24 mouse cellular contexts compared by ENCODE assay signal in the genomic region with DNA sequence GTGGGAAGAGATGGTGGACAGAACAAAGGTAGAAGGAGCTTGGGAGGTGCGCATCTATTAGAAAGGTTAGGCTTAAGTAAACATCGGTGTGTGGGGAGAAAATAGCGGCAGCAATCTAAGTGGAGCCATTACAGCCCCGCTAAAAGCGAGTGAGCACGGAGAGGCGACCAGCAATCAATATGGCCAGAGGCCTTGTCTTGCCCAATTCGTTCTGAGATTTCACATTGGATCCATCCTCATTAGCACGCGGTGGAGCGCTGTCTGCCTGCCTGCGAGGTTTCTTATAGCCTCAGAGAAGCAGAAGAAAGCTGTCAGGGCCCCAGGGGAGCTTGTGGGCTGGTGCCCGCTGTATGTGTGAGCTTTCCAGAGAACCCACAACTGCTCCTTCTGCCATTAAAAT. TPM values are rescaled to one million over a fixed set of nuclear protein-coding genes. Genes with fewer than 3 reads are reported as not detected.
DNase-seq lines count a peak whose midpoint lies in the region; ATAC-seq and TF ChIP-seq lines count a peak whose summit lies in the region.
"Had no signal": no experiment of that assay in that cellular context is flagged by ENCODE, and none has a peak within 500 bp of the region (broad histone marks: within the 10 kb centered on the region; RNA-seq: fewer than 3 reads in every experiment).

No protein-coding gene starts in this region.

- 84% methylated on average over 13 of the region's 13 CpGs for whole genome bisulfite sequencing in forebrain, embryonic 14.5 days
- 79% methylated on average over 13 of the region's 13 CpGs for WGBS in forebrain, postnatal 0 days
- WGBS in liver, embryonic 15.5 days (ENCODE audit: insufficient replicate concordance), result 70% methylated on average over 13 of the region's 13 CpGs
- 82% methylated on average over 13 of the region's 13 CpGs for WGBS in liver, embryonic 12.5 days (ENCODE audit: insufficient replicate concordance)
- 65% methylated on average over 13 of the region's 13 CpGs for WGBS in hindbrain, embryonic 15.5 days
- 61% methylated on average over 13 of the region's 13 CpGs for WGBS in midbrain, embryonic 16.5 days
- WGBS in kidney, adult 2 months, result 94% methylated on average over 13 of the region's 13 CpGs

- peak; percentile 18 for DNase-seq in forebrain, embryonic 14.5 days (ENCODE audit: low spot score)
- no peak for DNase-seq in forebrain, postnatal 0 days
- DNase-seq in adrenal gland, postnatal 25 days, result no peak
- no peak for DNase-seq in kidney, adult 2 months
- DNase-seq: adrenal gland, postnatal 14 days; cerebellum, adult 11-12 months; cerebellum, postnatal 14 days; heart, postnatal 10 days; kidney, adult 8-10 months; kidney, postnatal 25 days; right cerebral cortex, postnatal 4 days had no signal

- H3K4me3 ChIP-seq in forebrain, embryonic 14.5 days (ENCODE audit: low read depth, low read length), result no peak overlapping the region
- H3K4me3 ChIP-seq in forebrain, postnatal 0 days (ENCODE audit: low read depth, low read length), result no peak overlapping the region
- H3K4me3 ChIP-seq in liver, embryonic 15.5 days (replicated peaks), result no peak overlapping the region
- H3K4me3 ChIP-seq in liver, embryonic 12.5 days, result no peak overlapping the region
- H3K4me3 ChIP-seq in hindbrain, embryonic 15.5 days, result no peak overlapping the region
- no peak overlapping the region for H3K4me3 ChIP-seq in midbrain, embryonic 16.5 days (ENCODE audit: low read depth, low read length)
- no peak overlapping the region for H3K4me3 ChIP-seq in kidney, adult 2 months (ENCODE audit: insufficient read depth, low read depth, low read length)
- H3K4me3 ChIP-seq: embryonic facial prominence, embryonic 15.5 days; limb, embryonic 10.5 days had no signal

- TF ChIP-seq CTCF in forebrain, postnatal 0 days (IDR thresholded peaks at IDR 0.05; ENCODE audit: low read depth), result no peak
- TF ChIP-seq CTCF in kidney, adult 2 months (conservative IDR thresholded peaks at IDR 0.05; ENCODE audit: insufficient read depth, insufficient read length, low read depth, low read length), result no peak

- no peak overlapping the region for H3K27ac ChIP-seq in forebrain, embryonic 14.5 days (ENCODE audit: low read depth, low read length)
- no peak overlapping the region for H3K27ac ChIP-seq in forebrain, postnatal 0 days (ENCODE audit: low read depth, low read length)
- H3K27ac ChIP-seq in liver, embryonic 15.5 days (replicated peaks), result no peak overlapping the region
- H3K27ac ChIP-seq in liver, embryonic 12.5 days, result no peak overlapping the region
- H3K27ac ChIP-seq in hindbrain, embryonic 15.5 days (replicated peaks), result no peak overlapping the region
- H3K27ac ChIP-seq in midbrain, embryonic 16.5 days (ENCODE audit: low read length), result 0 out of 2 replicates have a peak overlapping the region, but pooled peaks have one; percentile 24
- H3K27ac ChIP-seq in kidney, adult 2 months (ENCODE audit: insufficient read depth, low read depth, low read length), result no peak overlapping the region
- H3K27ac ChIP-seq: embryonic facial prominence, embryonic 15.5 days; limb, embryonic 10.5 days; liver, embryonic 14.5 days; stomach, postnatal 0 days had no signal

- ATAC-seq in forebrain, embryonic 14.5 days, result no peak
- ATAC-seq in forebrain, postnatal 0 days, result no peak
- 0 out of 2 replicates have a peak, but pooled peaks have one; percentile 22 for ATAC-seq in liver, embryonic 15.5 days (ENCODE audit: insufficient read depth)
- no peak for ATAC-seq in liver, embryonic 12.5 days
- 0 out of 2 replicates have a peak, but pooled peaks have one; percentile 23 for ATAC-seq in hindbrain, embryonic 15.5 days (ENCODE audit: low FRiP score, low read depth)
- ATAC-seq in midbrain, embryonic 16.5 days, result peak; percentile 57
- ATAC-seq: lung, postnatal 0 days had no signal

- no peaks in the 10 kb centered on the region for H3K9me3 ChIP-seq in forebrain, embryonic 14.5 days (replicated peaks; ENCODE audit: control insufficient read depth, low read length)
- no peaks in the 10 kb centered on the region for H3K9me3 ChIP-seq in forebrain, postnatal 0 days (ENCODE audit: low read length)
- H3K9me3 ChIP-seq in liver, embryonic 15.5 days (replicated peaks), result no peaks in the 10 kb centered on the region
- H3K9me3 ChIP-seq in liver, embryonic 12.5 days (replicated peaks), result no peaks in the 10 kb centered on the region
- no peaks in the 10 kb centered on the region for H3K9me3 ChIP-seq in hindbrain, embryonic 15.5 days
- no peaks in the 10 kb centered on the region for H3K9me3 ChIP-seq in midbrain, embryonic 16.5 days (replicated peaks; ENCODE audit: control insufficient read depth, low read length, poor library complexity, severe bottlenecking)
- H3K9me3 ChIP-seq: embryonic facial prominence, embryonic 15.5 days; limb, embryonic 10.5 days had no signal

- H3K36me3 ChIP-seq in forebrain, embryonic 14.5 days (ENCODE audit: control insufficient read depth, insufficient read depth, low read length), result no peaks in the 10 kb centered on the region
- H3K36me3 ChIP-seq in forebrain, postnatal 0 days (ENCODE audit: insufficient read depth), result no peaks in the 10 kb centered on the region
- H3K36me3 ChIP-seq in liver, embryonic 15.5 days (replicated peaks), result no peaks in the 10 kb centered on the region
- no peaks in the 10 kb centered on the region for H3K36me3 ChIP-seq in liver, embryonic 12.5 days
- H3K36me3 ChIP-seq in hindbrain, embryonic 15.5 days, result no peaks in the 10 kb centered on the region
- no peaks in the 10 kb centered on the region for H3K36me3 ChIP-seq in midbrain, embryonic 16.5 days (ENCODE audit: control insufficient read depth, insufficient read depth, low read length)
- H3K36me3 ChIP-seq in kidney, adult 2 months (ENCODE audit: control insufficient read depth, insufficient read depth, low read length), result no peaks in the 10 kb centered on the region
- H3K36me3 ChIP-seq: embryonic facial prominence, embryonic 15.5 days; limb, embryonic 10.5 days had no signal

- no peak overlapping the region for H3K9ac ChIP-seq in forebrain, embryonic 14.5 days (ENCODE audit: low read length)
- no peak overlapping the region for H3K9ac ChIP-seq in forebrain, postnatal 0 days
- H3K9ac ChIP-seq in liver, embryonic 15.5 days, result no peak overlapping the region
- H3K9ac ChIP-seq in liver, embryonic 12.5 days, result no peak overlapping the region
- H3K9ac ChIP-seq in hindbrain, embryonic 15.5 days, result no peak overlapping the region
- no peak overlapping the region for H3K9ac ChIP-seq in midbrain, embryonic 16.5 days (ENCODE audit: low read depth, low read length)
- H3K9ac ChIP-seq: embryonic facial prominence, embryonic 15.5 days; liver, embryonic 14.5 days had no signal

- H3K4me1 ChIP-seq in forebrain, embryonic 14.5 days (ENCODE audit: control insufficient read depth, insufficient read depth, low read length), result no peaks in the 10 kb centered on the region
- H3K4me1 ChIP-seq in forebrain, postnatal 0 days (ENCODE audit: insufficient read depth), result no peaks in the 10 kb centered on the region
- 0 out of 2 replicates have a peak, but pooled peaks cover 3% of the 10 kb centered on the region for H3K4me1 ChIP-seq in liver, embryonic 15.5 days (replicated peaks)
- no peaks in the 10 kb centered on the region for H3K4me1 ChIP-seq in liver, embryonic 12.5 days
- no peaks in the 10 kb centered on the region for H3K4me1 ChIP-seq in hindbrain, embryonic 15.5 days (replicated peaks)
- no peaks in the 10 kb centered on the region for H3K4me1 ChIP-seq in midbrain, embryonic 16.5 days (ENCODE audit: control insufficient read depth, insufficient read depth, low read length)
- H3K4me1 ChIP-seq in kidney, adult 2 months (ENCODE audit: control insufficient read depth, insufficient read depth, low read length), result peaks cover 26% of the 10 kb centered on the region; the same call in 1 of the 2 replicates
- H3K4me1 ChIP-seq: embryonic facial prominence, embryonic 15.5 days had no signal

- H3K27me3 ChIP-seq in forebrain, embryonic 14.5 days (replicated peaks; ENCODE audit: control insufficient read depth, insufficient read depth, low read length), result no peaks in the 10 kb centered on the region
- no peaks in the 10 kb centered on the region for H3K27me3 ChIP-seq in forebrain, postnatal 0 days (ENCODE audit: insufficient read depth, low read length)
- H3K27me3 ChIP-seq in liver, embryonic 15.5 days, result no peaks in the 10 kb centered on the region
- H3K27me3 ChIP-seq in liver, embryonic 12.5 days (replicated peaks), result no peaks in the 10 kb centered on the region
- no peaks in the 10 kb centered on the region for H3K27me3 ChIP-seq in hindbrain, embryonic 15.5 days
- no peaks in the 10 kb centered on the region for H3K27me3 ChIP-seq in midbrain, embryonic 16.5 days (ENCODE audit: control insufficient read depth, insufficient read depth, low read depth, low read length)
- no peaks in the 10 kb centered on the region for H3K27me3 ChIP-seq in kidney, adult 2 months (replicated peaks; ENCODE audit: control insufficient read depth, insufficient read depth, low read length)
- H3K27me3 ChIP-seq: CH12.LX; embryonic facial prominence, embryonic 15.5 days had no signal

- no peak overlapping the region for H3K4me2 ChIP-seq in forebrain, embryonic 14.5 days (ENCODE audit: low read length)
- no peak overlapping the region for H3K4me2 ChIP-seq in forebrain, postnatal 0 days (ENCODE audit: low read depth)
- H3K4me2 ChIP-seq in liver, embryonic 15.5 days, result no peak overlapping the region
- no peak overlapping the region for H3K4me2 ChIP-seq in liver, embryonic 12.5 days
- no peak overlapping the region for H3K4me2 ChIP-seq in hindbrain, embryonic 15.5 days
- no peak overlapping the region for H3K4me2 ChIP-seq in midbrain, embryonic 16.5 days (ENCODE audit: low read length)
- H3K4me2 ChIP-seq: embryonic facial prominence, embryonic 15.5 days; heart, embryonic 11.5 days had no signal

- TF ChIP-seq POLR2A in kidney, adult 2 months (IDR thresholded peaks at IDR 0.05; ENCODE audit: low read depth, low read length), result no peak

RNA-seq across cellular contexts. Expression of a gene that starts 33.8 kb away (rescaled TPM):
- polyA plus RNA-seq in forebrain, embryonic 14.5 days (2014; fragmentation: Nextera tagmentation; extraction: Ambion mirVana), result 0.20 and 0.41 TPM in 2 replicates
- total RNA-seq in forebrain, postnatal 0 days (2014; rRNA removed), result 1.5 TPM in 2 replicates
- polyA plus RNA-seq in forebrain, postnatal 0 days (2015; fragmentation: Nextera tagmentation; extraction: Ambion mirVana), result 0.40 and 0.61 TPM in 2 replicates
- polyA plus RNA-seq in liver, embryonic 15.5 days (2015; fragmentation: Nextera tagmentation; extraction: Ambion mirVana), result 0.07 and 0.09 TPM in 2 replicates
- 0.06 TPM in 1 of 2 replicates, not detected in the other for polyA plus RNA-seq in liver, embryonic 12.5 days (2016; fragmentation: Nextera tagmentation; extraction: Ambion mirVana)
- polyA plus RNA-seq in hindbrain, embryonic 15.5 days (2015; fragmentation: Nextera tagmentation; extraction: Ambion mirVana), result 1.1 and 1.3 TPM in 2 replicates
- polyA plus RNA-seq in midbrain, embryonic 16.5 days (2015; fragmentation: Nextera tagmentation; extraction: Ambion mirVana), result 0.65 and 0.97 TPM in 2 replicates
- total RNA-seq in adrenal gland, postnatal 25 days (2021), result 0.12 TPM in 1 of 2 replicates, not detected in the other
- 158 and 159 TPM in 2 replicates for polyA plus RNA-seq in kidney, adult 2 months (2012; rRNA removed)
- total RNA-seq: CH12.LX; megakaryocyte progenitor cell, adult 5-6 weeks; MEL had no signal

Comparison
In these comparisons a context has a peak if more than half of its experiments do, and no peak if none do; other contexts are left out.
1. ATAC-seq: peak in liver, embryonic 15.5 days (single experiment), hindbrain, embryonic 15.5 days (single experiment) and midbrain, embryonic 16.5 days (single experiment); none in forebrain, embryonic 14.5 days (single experiment), forebrain, postnatal 0 days (single experiment) and liver, embryonic 12.5 days (single experiment).
2. RNA of a gene that starts 33.8 kb away (polyA plus RNA-seq): 158 to 159 TPM in kidney, adult 2 months; 1.1 to 1.3 TPM in hindbrain, embryonic 15.5 days, 0.65 to 0.97 TPM in midbrain, embryonic 16.5 days, 0.40 to 0.61 TPM in forebrain, postnatal 0 days, 0.20 to 0.41 TPM in forebrain, embryonic 14.5 days, 0.07 to 0.09 TPM in liver, embryonic 15.5 days and 0.06 TPM in liver, embryonic 12.5 days; every median in the first group is over 10 times any median in the second.